Mouse (Mus musculus) right cerebral cortex, postnatal 25 days (tissue): ENCODE measurements around the gene Igsf6.
A peak's percentile ranks its signal among the peaks of the same experiment; 100 is the strongest.

Experiments
- DNase-seq: peaks from one replicate; pipeline ENCODE4 v3.0.0; 2022

The Igsf6 gene

DNA sequence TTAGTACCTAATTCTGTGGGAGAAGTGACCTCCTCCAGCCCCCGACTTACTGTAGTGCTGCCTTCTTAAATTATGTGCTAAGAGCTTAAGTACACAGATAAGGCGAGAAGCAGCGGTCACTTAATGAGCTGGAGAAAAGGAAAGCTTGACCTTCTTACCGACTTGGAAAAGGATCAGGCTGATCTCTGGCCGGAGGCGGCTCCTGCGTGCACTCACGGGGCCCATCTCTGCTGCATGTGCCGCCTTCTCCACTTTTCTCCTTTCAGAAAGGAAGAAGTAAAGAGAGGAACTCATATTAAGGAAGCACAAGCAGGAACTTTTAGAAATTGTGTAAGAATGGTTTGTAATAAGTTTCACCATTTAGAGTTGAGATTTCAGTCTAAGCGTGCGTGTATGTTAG, at the start of gene Igsf6:
Gene Igsf6, minus strand, starts transcription at position 292 of the 400 bp plus-strand sequence.
- no peak for DNase-seq

DNA sequence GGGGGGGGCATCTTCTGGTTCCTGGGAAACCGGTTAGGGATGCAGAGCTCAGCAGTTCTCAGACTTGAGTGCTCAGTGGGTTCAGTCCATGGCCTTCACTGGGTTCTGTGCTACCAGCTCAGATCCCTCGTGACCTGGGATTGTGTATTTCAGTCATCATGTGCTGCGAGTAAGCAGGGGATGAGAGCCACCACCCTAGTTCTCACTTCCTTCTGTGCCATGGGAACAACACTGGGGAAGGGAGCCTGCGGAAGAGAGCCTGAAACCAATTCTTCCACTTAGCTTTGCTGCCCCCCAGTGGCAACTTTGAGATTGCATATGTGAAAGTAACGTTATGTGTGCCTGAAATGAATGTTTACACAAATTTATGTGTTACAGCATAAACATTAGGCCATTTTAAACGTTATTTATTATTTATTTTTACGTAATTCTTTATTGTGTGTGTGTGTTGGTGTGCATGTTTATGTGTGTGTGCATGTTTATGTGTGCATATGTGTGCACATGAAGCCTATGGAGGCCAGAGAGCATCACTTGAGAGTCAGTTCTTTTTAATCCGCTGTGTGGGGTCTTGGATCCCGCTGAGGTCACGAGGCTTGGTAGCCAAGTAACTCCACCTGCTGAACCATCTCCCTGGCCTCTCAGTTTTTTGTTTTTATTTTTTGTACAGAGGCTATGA, 45.9 kb upstream of the Igsf6 start:
- DNase-seq = peak; percentile 79

DNA sequence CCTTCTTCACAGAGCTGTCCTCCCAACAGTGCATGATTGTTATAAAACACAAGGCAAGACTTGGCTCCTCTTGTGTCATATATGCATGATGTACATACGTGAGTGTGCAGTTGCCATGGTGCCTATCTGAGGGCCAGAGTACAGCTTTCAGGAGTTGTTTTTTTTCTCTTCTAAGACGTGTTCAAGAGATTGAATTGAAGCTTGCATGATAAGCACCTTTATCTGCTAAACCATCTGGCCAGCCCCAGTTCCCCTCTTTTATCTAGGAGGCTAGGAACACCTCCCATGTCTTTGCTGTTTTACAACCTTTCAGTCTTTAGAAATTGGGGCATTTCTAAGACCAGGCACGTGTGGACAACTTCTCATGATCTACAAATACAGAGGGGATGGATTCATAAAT, 37.4 kb upstream of the Igsf6 start:
- DNase-seq = no peak

DNA sequence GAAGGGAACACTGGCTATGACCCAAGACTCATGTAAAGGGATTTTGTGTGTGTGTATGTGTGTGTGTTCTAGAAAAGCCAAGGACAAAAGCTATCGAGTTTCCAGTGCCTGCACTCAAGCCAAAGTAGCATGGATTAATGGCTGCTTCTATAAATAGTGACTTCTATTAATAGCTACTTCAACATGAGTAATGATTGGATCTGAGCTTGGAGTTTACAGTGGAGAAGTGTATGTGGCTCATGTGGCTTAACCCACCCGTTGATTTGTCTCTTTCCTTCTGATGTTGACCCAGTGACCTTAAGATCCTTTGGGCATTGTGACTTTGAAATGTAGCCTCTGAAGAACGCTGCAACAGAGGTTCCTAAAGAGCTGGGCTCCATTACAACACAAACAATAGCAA, 36.9 kb upstream of the Igsf6 start:
- DNase-seq = no peak

DNA sequence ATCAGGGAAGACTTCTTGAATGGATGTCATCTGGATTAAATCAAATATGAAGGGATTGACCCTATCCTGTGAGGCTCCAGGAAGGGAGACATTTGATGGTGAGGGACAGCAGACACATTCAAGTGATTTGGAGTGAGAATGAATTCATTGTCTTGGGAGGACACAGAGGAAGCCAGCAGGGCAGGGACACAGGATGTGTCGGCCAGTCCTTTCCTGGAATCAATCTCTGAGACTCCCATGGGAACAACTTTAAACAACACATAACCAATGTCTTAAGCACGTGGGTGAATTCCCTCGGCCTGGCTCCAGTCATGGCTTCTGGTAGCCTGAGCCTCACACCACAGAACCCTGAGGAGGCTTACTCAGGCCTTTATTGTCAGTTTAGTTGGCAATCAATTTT, 33.5 kb upstream of the Igsf6 start:
- no peak for DNase-seq

DNA sequence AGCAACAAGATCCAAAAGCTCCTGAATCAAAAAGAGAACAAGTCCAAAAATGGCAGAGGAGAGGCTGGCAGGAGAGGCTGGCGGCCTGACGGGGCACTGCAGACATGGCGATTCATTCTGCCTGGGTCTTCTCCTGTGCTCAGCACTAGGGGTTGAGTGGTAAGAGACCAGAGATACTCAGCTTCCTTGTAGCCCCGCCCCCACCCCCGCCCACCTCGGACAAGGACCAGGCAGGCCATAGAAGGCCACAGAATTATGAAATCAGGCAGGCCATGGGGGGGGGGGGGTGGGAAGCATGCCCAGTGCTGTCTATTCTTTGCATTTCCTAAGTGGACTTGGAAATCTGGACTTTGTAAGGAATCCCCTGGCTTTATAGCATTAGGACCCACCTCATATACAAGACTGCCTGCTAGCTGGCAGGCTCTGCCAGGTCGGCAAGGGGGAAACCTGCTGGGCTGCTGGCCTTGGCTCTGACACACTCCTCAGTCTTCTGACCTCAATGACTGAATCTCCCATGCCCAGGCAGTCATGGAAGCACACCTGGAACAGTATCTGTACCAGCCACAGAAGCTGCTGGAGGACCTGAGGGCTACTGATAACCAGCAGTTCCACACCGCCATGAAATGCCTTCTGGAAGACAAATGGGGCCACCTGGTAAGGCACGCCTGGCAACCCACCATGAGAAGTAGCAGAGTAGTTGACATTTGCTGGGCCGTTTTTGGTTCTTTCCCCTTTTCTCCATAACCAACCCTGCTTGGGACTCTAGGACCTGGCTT, 24.4 kb upstream of the Igsf6 start:
- DNase-seq = no peak

DNA sequence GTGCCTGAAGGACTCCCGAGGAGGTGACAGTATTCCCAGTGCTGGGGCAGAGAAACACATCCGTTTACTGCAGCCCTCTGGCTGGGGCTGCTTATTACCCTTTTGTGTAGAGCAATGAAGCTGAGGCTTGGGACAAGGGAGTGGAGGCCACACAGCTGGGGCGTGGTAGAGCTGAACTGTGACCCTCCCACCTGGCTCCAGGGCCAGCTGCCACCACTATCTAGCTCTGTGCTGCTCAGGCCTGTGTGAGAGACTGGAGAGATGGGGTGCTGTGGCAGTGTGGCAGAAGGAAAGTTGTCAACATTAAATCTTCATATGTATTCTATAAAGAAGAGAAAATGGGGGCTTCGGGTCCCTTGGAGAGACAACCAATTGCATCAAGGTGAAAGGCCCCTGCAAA, 18.7 kb upstream of the Igsf6 start:
- no peak for DNase-seq

DNA sequence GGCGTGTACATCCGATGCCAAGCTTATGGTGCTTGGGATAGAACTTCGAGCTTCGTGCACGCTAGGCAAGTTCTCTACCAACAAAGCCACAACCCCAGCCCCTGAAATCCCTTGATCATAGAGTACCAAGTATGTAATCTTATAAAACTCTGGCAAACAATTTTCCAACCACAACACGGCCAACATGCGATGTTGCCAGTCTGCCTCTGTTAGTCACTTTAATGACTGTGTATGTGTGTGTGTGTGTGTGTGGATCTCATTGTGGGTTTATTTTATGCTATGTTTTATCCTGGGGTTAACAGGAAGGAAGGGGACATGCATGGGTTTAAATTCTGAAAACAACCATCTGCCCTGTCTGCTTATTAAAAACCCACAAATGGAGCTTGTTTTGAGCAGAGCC, 16.4 kb upstream of the Igsf6 start:
- no peak for DNase-seq

DNA sequence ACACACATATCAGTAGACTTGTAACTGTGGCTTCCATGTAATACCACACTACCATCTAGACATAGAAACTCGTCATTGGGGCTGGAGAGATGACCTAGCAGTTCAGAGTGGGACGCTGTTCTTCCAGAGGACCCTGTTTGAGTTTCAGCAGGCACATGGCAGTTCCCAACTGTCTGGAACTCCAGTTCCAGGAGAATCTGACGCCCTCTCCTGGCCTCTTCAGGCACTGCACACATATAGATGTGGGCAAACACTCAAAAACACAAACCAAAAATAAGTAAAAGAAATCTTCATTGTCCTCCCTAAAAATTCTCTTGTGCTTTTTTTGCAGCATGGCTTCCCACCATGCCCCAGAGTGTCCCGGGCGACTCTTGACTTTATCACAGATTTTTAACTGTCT, 14.4 kb upstream of the Igsf6 start:
- no peak for DNase-seq

DNA sequence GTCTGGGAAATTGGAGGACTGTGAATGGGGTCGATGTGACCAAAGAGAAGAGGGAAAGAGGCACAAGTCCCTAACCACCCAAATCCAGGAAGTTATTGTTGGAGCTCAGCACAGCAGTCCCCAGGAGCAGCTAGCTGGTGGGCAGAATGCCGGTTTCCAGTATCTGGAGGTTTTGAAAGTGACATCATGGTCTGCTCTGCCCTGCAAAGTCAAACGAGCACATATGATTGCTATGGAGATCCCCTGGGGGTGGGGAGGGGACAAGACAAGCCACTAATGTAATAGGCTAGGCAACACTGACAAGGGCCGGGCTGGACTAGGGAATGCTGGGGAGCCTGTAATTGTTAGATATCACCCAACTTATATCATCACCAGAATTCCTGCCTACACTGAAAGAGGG, 11.1 kb upstream of the Igsf6 start:
- DNase-seq = no peak

DNA sequence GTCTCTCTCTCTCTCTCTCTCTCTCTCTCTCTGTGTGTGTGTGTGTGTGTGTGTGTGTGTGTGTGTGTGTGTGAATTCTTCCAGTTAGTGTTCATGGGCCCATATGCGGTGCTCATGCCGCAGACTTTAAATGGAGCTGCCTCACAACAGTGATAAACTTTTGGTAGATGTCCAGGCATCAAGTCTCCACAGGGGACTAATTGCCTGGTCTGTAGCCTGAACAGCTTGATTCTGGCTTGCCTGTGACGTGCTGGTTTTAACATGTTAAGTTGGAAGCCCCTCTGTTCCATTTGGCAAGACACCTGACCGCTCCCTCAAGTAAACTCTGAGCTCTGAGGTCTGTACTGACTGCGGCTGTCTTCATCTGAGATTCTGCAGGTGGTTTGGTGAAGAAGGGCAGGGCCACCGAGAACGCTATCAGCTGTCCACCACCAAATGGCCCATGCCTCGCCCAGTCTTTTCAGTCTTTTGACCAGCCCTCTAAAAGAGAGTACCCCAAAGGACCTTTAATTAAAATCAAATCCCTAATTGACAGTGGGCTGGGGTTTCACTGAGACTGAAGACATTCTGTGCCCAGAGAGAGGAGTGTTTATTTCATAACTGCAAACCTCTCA, 10.6 kb upstream of the Igsf6 start:
- no peak for DNase-seq

DNA sequence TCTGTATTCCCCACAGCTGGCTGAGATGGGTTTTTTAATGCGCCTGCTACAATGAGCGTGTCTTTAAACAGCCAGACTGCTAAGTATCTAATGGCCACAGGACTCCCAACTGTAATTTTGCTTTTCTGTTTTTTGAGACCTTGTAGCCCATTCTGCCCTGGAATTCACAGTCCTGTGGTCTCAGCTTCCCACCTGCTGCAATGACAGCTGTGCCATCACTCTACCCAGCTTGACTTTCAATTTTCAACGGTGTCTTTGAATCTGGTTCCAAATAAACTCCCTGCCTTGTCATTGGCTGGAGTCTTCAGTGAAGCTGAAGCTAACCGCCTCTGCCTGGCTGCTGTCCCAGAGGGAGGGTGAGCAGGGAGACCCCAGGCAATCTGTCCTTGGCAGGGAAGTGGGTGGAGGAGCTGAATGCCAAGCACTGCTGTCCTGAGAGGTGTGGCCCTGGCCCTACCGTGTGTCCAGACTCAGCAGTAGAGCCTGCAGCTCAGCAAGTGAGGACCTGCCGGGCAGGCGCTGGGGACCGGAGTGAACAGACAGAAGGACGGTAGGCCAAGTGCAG, 8.7 kb upstream of the Igsf6 start:
- no peak for DNase-seq

DNA sequence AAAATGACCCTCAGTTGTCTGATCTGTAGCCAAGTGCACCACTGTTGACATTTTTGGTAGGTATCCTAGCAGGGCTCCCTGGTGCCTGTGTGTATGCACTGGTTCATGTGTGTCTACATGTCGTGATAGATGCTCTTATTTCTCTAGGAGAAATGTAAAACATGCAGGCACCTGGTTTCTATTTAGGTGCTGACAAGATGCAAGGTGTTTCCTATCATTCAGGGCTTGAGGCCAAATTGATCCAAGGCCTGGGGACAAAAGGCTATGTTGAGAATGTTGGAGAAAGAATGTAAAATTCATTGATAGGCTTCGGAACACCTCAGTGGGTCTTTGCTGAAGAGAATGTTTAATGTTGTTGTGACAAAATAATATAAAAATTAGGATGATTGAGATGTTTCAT, 7.4 kb upstream of the Igsf6 start:
- DNase-seq = no peak

DNA sequence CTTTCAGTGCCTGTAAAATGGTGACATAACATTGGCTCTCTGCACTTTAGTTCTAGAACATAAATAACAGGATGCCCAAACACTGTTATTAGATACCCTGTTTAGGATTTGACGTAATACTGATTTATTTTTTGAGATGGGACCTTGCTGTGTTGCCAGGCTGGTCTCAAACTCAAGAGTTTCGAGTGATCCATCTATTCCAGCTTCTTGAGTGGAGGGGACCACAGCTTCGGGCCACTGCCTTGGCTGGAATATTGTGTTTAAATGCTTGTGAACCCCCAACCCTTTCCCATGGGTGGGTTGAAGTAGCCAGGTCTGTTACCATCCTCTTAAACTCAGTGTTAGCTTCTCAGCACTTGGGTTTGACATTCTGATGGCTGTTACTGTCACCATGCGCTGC, 7.0 kb upstream of the Igsf6 start, which contains the start of gene Otoa:
Gene Otoa, plus strand, starts transcription at position 301 of the 400 bp plus-strand sequence.
- no peak for DNase-seq

DNA sequence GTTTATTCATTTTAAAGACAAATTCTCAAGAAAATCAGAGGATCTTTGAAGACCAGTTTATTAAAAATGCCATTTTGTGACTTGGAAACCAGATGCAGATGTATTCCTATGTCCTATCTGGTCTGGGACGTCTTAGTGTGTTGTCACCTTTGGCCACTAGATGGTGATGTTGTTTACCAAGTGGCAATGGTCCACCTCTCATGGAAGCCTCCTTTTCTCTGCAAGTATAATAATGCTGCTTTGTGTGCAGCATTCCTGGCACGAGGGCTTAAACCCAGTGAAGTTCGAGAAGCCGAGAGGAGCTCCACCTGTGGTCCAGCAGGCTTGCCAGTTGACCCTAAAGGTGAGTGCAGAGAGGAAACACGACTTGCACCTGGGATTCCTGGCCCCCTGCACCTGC, 3.5 kb upstream of the Igsf6 start:
- DNase-seq = peak; percentile 61

DNA sequence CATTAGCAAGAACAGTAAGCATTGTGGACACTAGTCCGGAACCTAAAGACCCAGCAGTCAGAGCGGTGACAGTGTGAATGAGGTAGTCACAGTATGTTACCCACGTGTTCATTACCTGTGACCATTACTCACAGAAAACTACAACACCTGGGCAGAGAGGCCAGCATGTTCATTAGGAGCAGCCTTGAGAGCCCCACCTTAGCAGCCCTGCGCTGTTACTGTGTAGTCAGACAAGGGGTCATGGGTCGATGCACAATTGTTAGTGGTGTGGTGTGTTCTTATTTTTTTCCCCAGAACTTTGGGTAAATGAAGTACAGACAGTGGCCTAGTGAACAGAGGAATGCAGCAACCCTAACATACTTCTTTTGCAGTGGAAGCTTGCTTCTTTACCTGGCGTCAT, 2.9 kb upstream of the Igsf6 start:
- no peak for DNase-seq

DNA sequence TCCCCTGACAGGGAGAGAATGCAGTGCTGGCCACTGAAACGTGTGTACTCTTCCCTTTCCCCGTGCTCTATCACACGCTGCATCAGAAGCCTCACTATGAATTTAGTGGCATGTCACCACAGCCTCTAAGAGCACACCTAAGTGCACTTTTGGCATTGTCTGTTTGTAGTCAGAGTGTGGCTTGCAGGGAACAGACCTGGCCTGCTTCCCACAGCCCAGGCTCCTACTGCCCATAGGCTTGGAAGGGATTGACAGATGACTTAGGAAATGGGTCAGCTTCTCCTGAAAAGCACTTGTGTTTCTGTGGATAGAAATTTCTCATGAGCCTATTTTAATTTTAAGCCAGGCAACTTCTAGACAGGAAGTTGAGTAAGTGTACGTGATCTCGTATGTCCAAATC, 1.0 kb upstream of the Igsf6 start:
- DNase-seq = no peak

DNA sequence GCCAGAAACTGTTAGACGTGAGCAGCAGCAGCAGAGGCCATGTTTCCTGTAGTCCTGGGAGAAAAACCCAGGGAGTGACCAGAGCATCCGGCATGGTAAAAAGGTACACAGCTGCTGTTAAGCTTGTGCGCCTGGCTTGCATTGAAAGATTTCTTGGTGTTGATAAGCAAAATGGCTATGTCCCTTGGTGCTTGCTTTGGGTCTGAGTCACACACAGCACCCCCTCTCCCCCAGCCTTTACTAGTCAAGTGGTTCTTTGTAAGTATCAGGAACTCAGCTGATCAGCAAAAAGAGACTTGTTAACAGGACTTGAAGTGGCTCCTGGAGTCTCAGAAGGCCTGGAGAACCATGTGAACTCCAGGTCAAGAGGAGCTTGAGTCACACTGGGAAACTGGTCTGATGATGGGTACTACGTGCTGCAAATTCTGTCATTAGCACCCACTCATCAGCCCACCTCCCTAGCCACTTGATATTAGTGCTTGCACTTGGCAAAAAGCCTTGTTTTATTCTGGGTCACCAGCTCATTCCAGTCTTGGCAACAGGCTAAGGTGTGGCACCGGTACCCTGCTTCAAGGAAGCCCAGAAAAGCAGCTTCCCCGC, 529 bp upstream of the Igsf6 start:
- no peak for DNase-seq

DNA sequence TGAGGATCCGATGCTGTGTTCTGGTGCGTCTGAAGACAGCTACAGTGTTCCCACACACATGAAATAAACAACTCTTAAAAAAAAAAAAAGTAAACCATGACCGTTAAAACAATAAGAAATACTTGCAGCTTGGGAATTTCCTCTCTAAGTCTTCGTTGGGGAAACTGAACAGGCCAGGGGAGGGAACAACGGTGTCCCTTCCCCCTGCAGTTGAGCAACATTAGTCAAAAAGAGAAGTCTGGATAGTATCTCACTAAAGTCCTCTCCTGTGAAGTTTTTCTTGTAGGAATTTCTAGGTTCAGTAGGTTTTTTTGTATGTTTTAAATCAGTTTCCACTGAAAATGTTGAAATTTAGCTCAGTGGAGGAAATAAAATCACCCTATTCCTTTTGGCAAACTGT, 1.9 kb downstream of the Igsf6 start:
- no peak for DNase-seq

DNA sequence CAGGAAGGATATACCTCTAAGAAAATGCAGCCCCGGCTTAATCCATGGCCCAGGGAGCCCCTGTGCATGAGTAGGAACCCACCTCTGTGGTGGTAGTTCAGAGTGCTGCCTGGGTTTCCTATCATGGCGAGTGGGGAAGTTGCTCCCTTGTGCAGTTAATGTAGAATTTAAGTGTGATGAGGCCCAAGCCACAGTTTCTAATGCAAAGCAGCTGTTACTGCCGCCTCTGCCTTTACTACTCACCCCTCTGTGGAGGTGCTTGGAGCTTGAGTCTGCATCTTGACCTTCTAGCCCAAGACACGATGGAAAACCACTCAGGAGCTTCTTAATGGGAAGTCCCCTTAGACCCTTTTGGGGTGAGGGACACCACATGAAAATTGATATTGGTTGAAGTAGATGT, 3.1 kb downstream of the Igsf6 start:
- DNase-seq = no peak

DNA sequence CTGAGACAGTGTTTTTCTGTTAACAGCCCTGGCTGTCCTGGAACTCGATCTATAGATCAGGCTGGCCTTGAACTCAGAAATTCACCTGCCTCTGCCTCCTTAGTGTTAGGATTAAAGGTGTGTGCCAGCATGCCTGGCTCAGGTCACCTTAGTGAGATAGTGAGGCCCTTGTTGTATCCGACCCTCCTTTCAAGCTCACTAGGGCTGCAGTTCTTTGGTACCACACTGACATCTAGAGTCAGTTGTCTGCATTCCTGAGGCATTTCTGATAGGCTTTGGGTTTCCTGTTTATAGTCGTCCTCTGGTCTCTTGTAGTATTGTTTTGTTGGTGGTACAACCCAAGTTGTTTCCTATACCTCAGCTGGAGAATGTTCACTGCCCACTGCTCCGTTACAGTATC, 10.1 kb downstream of the Igsf6 start:
- no peak for DNase-seq

DNA sequence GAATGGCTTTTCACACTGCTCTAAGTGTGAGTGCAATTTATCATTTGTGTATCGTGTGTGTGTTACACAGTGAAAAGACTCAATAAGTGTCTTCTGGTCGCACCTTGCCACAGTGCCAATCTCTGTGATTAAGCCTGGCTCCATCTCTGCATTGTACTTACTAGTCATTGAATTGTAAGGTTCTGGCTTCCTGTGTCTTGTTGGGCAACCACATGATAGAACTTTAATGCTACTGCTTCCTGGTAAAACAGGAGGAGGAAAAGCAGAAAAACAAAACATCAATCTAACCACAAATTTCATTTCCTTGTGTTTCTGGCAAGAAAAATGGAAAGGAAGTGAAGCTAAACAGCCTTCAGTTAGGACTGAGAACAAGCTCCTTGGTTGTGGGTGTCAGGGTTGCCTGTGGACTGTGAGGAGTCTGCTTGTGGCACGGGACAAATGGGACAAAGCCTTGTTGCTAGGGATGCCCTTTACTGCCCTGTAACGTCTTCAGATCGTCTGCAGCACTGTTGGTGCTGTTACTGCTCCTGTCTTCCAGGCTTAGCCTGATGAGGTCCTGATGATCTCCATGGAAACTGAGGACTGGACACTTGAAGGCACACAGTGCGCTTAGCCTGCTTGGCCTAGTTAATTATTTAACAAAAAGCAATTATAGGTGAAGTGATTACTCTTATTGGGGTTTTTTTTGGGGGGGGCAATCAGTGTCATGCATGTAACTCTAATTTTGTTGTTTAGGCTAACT, 14.7 kb downstream of the Igsf6 start:
- no peak for DNase-seq

DNA sequence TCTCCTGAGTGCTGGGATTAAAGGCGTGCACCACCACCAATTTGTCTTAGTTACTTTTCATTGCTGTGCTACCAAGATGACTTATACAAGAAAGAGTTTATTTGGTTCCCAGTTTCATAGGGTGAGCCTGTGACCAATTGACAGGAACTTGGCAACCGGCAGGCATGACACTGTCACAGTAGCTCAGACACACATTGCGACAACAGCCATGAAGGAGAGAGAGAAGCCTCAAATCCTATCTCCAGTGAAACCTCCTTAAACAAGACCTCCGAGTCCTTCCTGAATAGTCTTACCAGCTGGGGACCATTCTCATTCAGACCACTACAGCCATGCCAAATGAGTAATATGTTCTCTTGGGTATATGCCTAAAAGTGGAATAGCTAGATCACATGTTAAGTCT, 21.3 kb downstream of the Igsf6 start:
- no peak for DNase-seq
